Mouse (Mus musculus) forebrain, embryonic 13.5 days (tissue): ENCODE results near the gene Vmn2r10. TPM values are rescaled to one million over a fixed set of nuclear protein-coding genes. Genes with fewer than 3 reads are reported as not detected.
"Not testable (repeated sequence)": the region's sequence is repeated elsewhere in the genome, so short reads cannot be mapped to it uniquely, and the experiment has no call there.

Source experiments
- ATAC-seq: fragments of 200-750 bp; cut with Nextera tagmentation; 2 replicates; pipeline ENCODE4 v1.8.0; 2017
- H3K27ac ChIP-seq: fragments of 300-500 bp; sonication (generic); 2 replicates; pipeline ENCODE4 v1.5.1; 2015; ENCODE audit warnings: inconsistent platforms, mild to moderate bottlenecking, moderate library complexity
- H3K27me3 ChIP-seq: fragments of 300-500 bp; sonication (generic); 2 replicates; pipeline ENCODE4 v1.6.1; 2015; ENCODE audit warnings: mild to moderate bottlenecking, inconsistent platforms
- H3K36me3 ChIP-seq: fragments of 300-500 bp; sonication (generic); 2 replicates; pipeline ENCODE4 v1.6.1; 2015; ENCODE audit warnings: mild to moderate bottlenecking, inconsistent platforms; ENCODE audit not compliant: poor library complexity, severe bottlenecking
- H3K4me1 ChIP-seq: fragments of 300-500 bp; sonication (generic); 2 replicates; pipeline ENCODE4 v1.6.1; 2015; ENCODE audit warnings: inconsistent platforms
- H3K4me2 ChIP-seq: fragments of 300-500 bp; sonication (generic); 2 replicates; pipeline ENCODE4 v1.6.1; 2015; ENCODE audit warnings: inconsistent platforms, mild to moderate bottlenecking, moderate library complexity
- H3K4me3 ChIP-seq: fragments of 300-500 bp; sonication (generic); 2 replicates; pipeline ENCODE4 v1.5.1; 2015; ENCODE audit warnings: mild to moderate bottlenecking, inconsistent platforms
- H3K9ac ChIP-seq: fragments of 300-500 bp; sonication (generic); 2 replicates; pipeline ENCODE4 v1.6.1; 2015; ENCODE audit warnings: mild to moderate bottlenecking, inconsistent platforms
- H3K9me3 ChIP-seq: fragments of 300-500 bp; sonication (generic); replicated peaks from 2 replicates; pipeline ENCODE4 v1.6.1; 2016; ENCODE audit warnings: inconsistent platforms
- WGBS: fragments of 180-500 bp; shearing (Covaris S2); methylation state at CpG from one replicate; pipeline ENCODE4 v1.1.7; 2015; 5-methylcytosine and 5-hydroxymethylcytosine counted together
- polyA plus RNA-seq: library from polyadenylated mRNA; unstranded; fragments of >200 nt; fragmentation: Nextera tagmentation; extraction: Ambion mirVana; gene quantifications from 2 replicates; pipeline ENCODE4 v1.2.1, GENCODE M21; 2015

The Vmn2r10 gene
- not detected in 2 replicates for polyA plus RNA-seq

- H3K9ac ChIP-seq, H3K27me3 ChIP-seq, H3K4me1 ChIP-seq, H3K27ac ChIP-seq, H3K36me3 ChIP-seq, H3K9me3 ChIP-seq, H3K4me2 ChIP-seq, H3K4me3 ChIP-seq, ATAC-seq: not testable (repeated sequence)
Observed at GRCm38 (mm10) chr5:109006427-109006826, at the start of gene Vmn2r10. Vmn2r10 (minus strand) TSS chr5:109006527.

- H3K27me3 ChIP-seq: no peaks in the 10 kb centered on the region
- ATAC-seq: no peak
- H3K4me3 ChIP-seq: no peak overlapping the region
- H3K4me1 ChIP-seq: no peaks in the 10 kb centered on the region
- WGBS: 65% methylated on average over 1 of the region's 1 CpGs
- no peaks in the 10 kb centered on the region for H3K36me3 ChIP-seq
- H3K27ac ChIP-seq: no peak overlapping the region
- H3K9ac ChIP-seq: no peak overlapping the region
- no peak overlapping the region for H3K4me2 ChIP-seq
- peaks cover 21% of the 10 kb centered on the region for H3K9me3 ChIP-seq
Observed at GRCm38 (mm10) chr5:109055286-109055685, 49.0 kb upstream of the Vmn2r10 start.

- ATAC-seq: no peak
- peaks cover 16% of the 10 kb centered on the region for H3K9me3 ChIP-seq
- no peak overlapping the region for H3K27ac ChIP-seq
- H3K36me3 ChIP-seq: no peaks in the 10 kb centered on the region
- H3K27me3 ChIP-seq: no peaks in the 10 kb centered on the region
- H3K4me1 ChIP-seq: no peaks in the 10 kb centered on the region
- H3K9ac ChIP-seq: no peak overlapping the region
- H3K4me2 ChIP-seq: no peak overlapping the region
- no peak overlapping the region for H3K4me3 ChIP-seq
Observed at GRCm38 (mm10) chr5:109032591-109032990, 26.3 kb upstream of the Vmn2r10 start.

GRCm38 (mm10) chr5:108988924-108989323 lies 17.4 kb downstream of the Vmn2r10 start:
- no peak overlapping the region for H3K27ac ChIP-seq
- no peak overlapping the region for H3K4me3 ChIP-seq
- H3K4me2 ChIP-seq: no peak overlapping the region
- no peak for ATAC-seq
- peaks cover 39% of the 10 kb centered on the region for H3K9me3 ChIP-seq
- no peaks in the 10 kb centered on the region for H3K36me3 ChIP-seq
- 78% methylated on average over 3 of the region's 3 CpGs for WGBS
- no peaks in the 10 kb centered on the region for H3K27me3 ChIP-seq
- H3K9ac ChIP-seq: no peak overlapping the region
- H3K4me1 ChIP-seq: no peaks in the 10 kb centered on the region

Other genes with a start within 250 kb of the Vmn2r10 start
- not detected in 2 replicates for gene Rnf212, start 231.5 kb downstream of the Vmn2r10 start, polyA plus RNA-seq
- not detected in 2 replicates for gene Tmed11, start 211.2 kb downstream of the Vmn2r10 start, polyA plus RNA-seq
- not detected in 2 replicates for gene Vmn2r8, start 197.7 kb downstream of the Vmn2r10 start, polyA plus RNA-seq
- not detected in 2 replicates for gene Vmn2r9, start 153.9 kb downstream of the Vmn2r10 start, polyA plus RNA-seq
- gene Vmn2r11, start 53.0 kb upstream of the Vmn2r10 start, polyA plus RNA-seq: not detected in 2 replicates
- gene Vmn2r12, start 91.4 kb upstream of the Vmn2r10 start, polyA plus RNA-seq: not detected in 2 replicates
- gene Vmn2r13, start 185.7 kb upstream of the Vmn2r10 start, polyA plus RNA-seq: not detected in 2 replicates
- not detected in 2 replicates for gene Vmn2r14, start 218.2 kb upstream of the Vmn2r10 start, polyA plus RNA-seq